ENCODE assay signal across 21 mouse cellular contexts in the genomic region with DNA sequence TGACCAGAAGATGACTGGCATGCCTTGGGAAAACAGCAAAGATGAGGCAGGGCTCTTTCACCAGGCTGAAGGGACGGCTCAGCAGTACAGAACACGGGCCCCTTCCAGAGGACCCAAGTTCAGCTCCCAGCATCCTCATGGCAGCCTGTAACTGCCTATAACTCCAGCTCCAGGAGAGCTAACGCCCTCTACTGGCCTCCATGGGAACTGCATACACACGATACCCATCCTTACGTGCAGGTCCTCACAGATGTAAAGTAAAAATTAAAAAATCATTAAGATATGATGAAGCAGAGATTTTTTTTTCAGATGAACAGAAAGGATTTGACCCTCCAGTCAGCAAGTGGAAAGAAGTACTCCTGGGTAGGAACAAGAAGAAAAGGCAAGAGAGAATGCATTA.
DNase-seq lines count a peak whose midpoint lies in the region; ATAC-seq and TF ChIP-seq lines count a peak whose summit lies in the region.
"Had no signal": no experiment of that assay in that cellular context is flagged by ENCODE, and none has a peak within 500 bp of the region (broad histone marks: within the 10 kb centered on the region; RNA-seq: fewer than 3 reads in every experiment).

No protein-coding gene starts in this region.

- peak; percentile 38 for TF ChIP-seq CTCF in heart, adult 2 months (IDR thresholded peaks at IDR 0.05)
- TF ChIP-seq CTCF in liver, embryonic 14.5 days (IDR thresholded peaks at IDR 0.05; ENCODE audit: low read depth) = peak; percentile 42
- peak; percentile 30 for TF ChIP-seq CTCF in ES-Bruce4 (IDR thresholded peaks at IDR 0.05; ENCODE audit: low read depth, low read length)
- TF ChIP-seq CTCF in bone marrow, adult 2 months (IDR thresholded peaks at IDR 0.05; ENCODE audit: control insufficient read depth, insufficient read depth, low read length) = peak; percentile 22; the same call in 1 of the 2 replicates

- H3K9ac ChIP-seq in heart, adult 2 months (ENCODE audit: low read depth, low read length) = no peak overlapping the region
- no peak overlapping the region for H3K9ac ChIP-seq in liver, embryonic 14.5 days (replicated peaks)
- no peak overlapping the region for H3K9ac ChIP-seq in liver, embryonic 11.5 days (ENCODE audit: low read depth, low read length)
- H3K9ac ChIP-seq in ES-Bruce4 (ENCODE audit: low read depth, poor library complexity, severe bottlenecking) = no peak overlapping the region
- H3K9ac ChIP-seq: embryonic facial prominence, embryonic 13.5 days; hindbrain, embryonic 12.5 days; kidney, embryonic 15.5 days; limb, embryonic 15.5 days; midbrain, embryonic 12.5 days had no signal

- no peak overlapping the region for H3K4me3 ChIP-seq in heart, adult 2 months
- no peak overlapping the region for H3K4me3 ChIP-seq in liver, embryonic 14.5 days (ENCODE audit: insufficient read depth in 1 of 2, low read depth in 2 of 2, low read length in 2 of 2)
- H3K4me3 ChIP-seq in liver, embryonic 11.5 days (ENCODE audit: low read depth, low read length) = no peak overlapping the region
- no peak overlapping the region for H3K4me3 ChIP-seq in ES-Bruce4 (ENCODE audit: low read depth, low read length)
- H3K4me3 ChIP-seq in bone marrow, adult 2 months (replicated peaks; ENCODE audit: control insufficient read depth, low read depth, low read length) = no peak overlapping the region
- H3K4me3 ChIP-seq: embryonic facial prominence, embryonic 13.5 days; hindbrain, embryonic 12.5 days; kidney, embryonic 15.5 days; limb, embryonic 15.5 days; midbrain, embryonic 12.5 days had no signal

- WGBS in heart, adult 2 months = 78% methylated on average over 5 of the region's 5 CpGs
- WGBS in liver, embryonic 14.5 days (ENCODE audit: insufficient replicate concordance) = 68% methylated on average over 5 of the region's 5 CpGs
- WGBS in liver, embryonic 11.5 days = 75% methylated on average over 5 of the region's 5 CpGs
- WGBS in bone marrow, adult 2 months = 75% methylated on average over 5 of the region's 5 CpGs

- DNase-seq in heart, adult 2 months = no peak
- DNase-seq in heart, postnatal 25 days (ENCODE audit: low spot score) = no peak
- no peak for DNase-seq in liver, embryonic 14.5 days (ENCODE audit: low read depth in 3 of 3, low spot score in 3 of 3)
- no peak for DNase-seq in liver, embryonic 11.5 days (ENCODE audit: low spot score)
- DNase-seq in kidney, adult 18-20 months = no peak
- DNase-seq in thymus, postnatal 25 days = no peak
- DNase-seq: adrenal gland, postnatal 10 days; cerebellum, adult 11-12 months; heart, postnatal 10 days; layer of hippocampus, postnatal 36 days; right cerebral cortex, postnatal 14 days had no signal

- TF ChIP-seq EP300 in heart, adult 2 months (IDR thresholded peaks at IDR 0.05; ENCODE audit: insufficient read depth, low read depth, low read length) = no peak
- no peak for TF ChIP-seq EP300 in liver, embryonic 14.5 days (IDR thresholded peaks at IDR 0.05; ENCODE audit: low read depth)
- no peak for TF ChIP-seq EP300 in ES-Bruce4 (IDR thresholded peaks at IDR 0.05; ENCODE audit: insufficient read depth, low read depth, low read length)

- no peaks in the 10 kb centered on the region for H3K4me1 ChIP-seq in heart, adult 2 months (ENCODE audit: control insufficient read depth, insufficient read depth, low read length)
- H3K4me1 ChIP-seq in liver, embryonic 14.5 days (replicated peaks; ENCODE audit: control insufficient read depth in 2 of 2, insufficient read depth in 2 of 2, low read length in 1 of 2) = no peaks in the 10 kb centered on the region
- no peaks in the 10 kb centered on the region for H3K4me1 ChIP-seq in liver, embryonic 11.5 days (replicated peaks; ENCODE audit: control insufficient read depth, insufficient read depth, low read length)
- no peaks in the 10 kb centered on the region for H3K4me1 ChIP-seq in ES-Bruce4 (ENCODE audit: control insufficient read depth, insufficient read depth, low read length)
- H3K4me1 ChIP-seq in bone marrow, adult 2 months (ENCODE audit: control insufficient read depth, insufficient read depth, low read length) = no peaks in the 10 kb centered on the region; the same call in 1 of the 2 replicates
- H3K4me1 ChIP-seq: hindbrain, embryonic 12.5 days; midbrain, embryonic 12.5 days had no signal

- H3K4me2 ChIP-seq in liver, embryonic 14.5 days (ENCODE audit: low read depth) = no peak overlapping the region
- H3K4me2 ChIP-seq in liver, embryonic 11.5 days = no peak overlapping the region
- H3K4me2 ChIP-seq: embryonic facial prominence, embryonic 13.5 days; heart, embryonic 11.5 days; hindbrain, embryonic 12.5 days; kidney, embryonic 15.5 days; limb, embryonic 15.5 days; midbrain, embryonic 12.5 days had no signal

- H3K9me3 ChIP-seq in liver, embryonic 14.5 days (ENCODE audit: control insufficient read depth, low read length) = no peaks in the 10 kb centered on the region; the same call in 1 of the 2 replicates
- H3K9me3 ChIP-seq in liver, embryonic 11.5 days (ENCODE audit: control insufficient read depth, low read length) = no peaks in the 10 kb centered on the region
- no peaks in the 10 kb centered on the region for H3K9me3 ChIP-seq in ES-Bruce4 (replicated peaks; ENCODE audit: control insufficient read depth, insufficient read depth, low read length, poor library complexity, severe bottlenecking)
- H3K9me3 ChIP-seq: embryonic facial prominence, embryonic 13.5 days; hindbrain, embryonic 12.5 days; limb, embryonic 15.5 days; midbrain, embryonic 12.5 days had no signal

- H3K36me3 ChIP-seq in heart, adult 2 months (ENCODE audit: control insufficient read depth, insufficient read depth, low read length) = no peaks in the 10 kb centered on the region
- H3K36me3 ChIP-seq in liver, embryonic 14.5 days (replicated peaks; ENCODE audit: control insufficient read depth, insufficient read depth, low read depth) = no peaks in the 10 kb centered on the region
- H3K36me3 ChIP-seq in liver, embryonic 11.5 days (ENCODE audit: control insufficient read depth, insufficient read depth, low read length) = no peaks in the 10 kb centered on the region
- no peaks in the 10 kb centered on the region for H3K36me3 ChIP-seq in ES-Bruce4 (ENCODE audit: control insufficient read depth, insufficient read depth, low read length, poor library complexity, severe bottlenecking)
- H3K36me3 ChIP-seq: embryonic facial prominence, embryonic 13.5 days; hindbrain, embryonic 12.5 days; kidney, embryonic 15.5 days; limb, embryonic 15.5 days; midbrain, embryonic 12.5 days had no signal

- no peaks in the 10 kb centered on the region for H3K79me2 ChIP-seq in heart, adult 2 months (replicated peaks; ENCODE audit: control insufficient read depth, insufficient read depth, low read length)

- ATAC-seq in liver, embryonic 14.5 days (ENCODE audit: insufficient read depth) = no peak
- ATAC-seq in liver, embryonic 11.5 days (replicated peaks; ENCODE audit: low FRiP score) = no peak
- ATAC-seq: activated CD4-positive, CD25-positive, alpha-beta regulatory T cell, adult 4 months; forebrain, embryonic 14.5 days had no signal

- no peak overlapping the region for H3K27ac ChIP-seq in heart, adult 2 months
- no peak overlapping the region for H3K27ac ChIP-seq in liver, embryonic 14.5 days
- H3K27ac ChIP-seq in liver, embryonic 11.5 days (ENCODE audit: low read depth, low read length) = no peak overlapping the region
- H3K27ac ChIP-seq in ES-Bruce4 (ENCODE audit: insufficient read depth, low read length) = no peak overlapping the region
- no peak overlapping the region for H3K27ac ChIP-seq in bone marrow, adult 2 months (ENCODE audit: control insufficient read depth, insufficient read depth, low read depth, low read length, poor library complexity)
- H3K27ac ChIP-seq: embryonic facial prominence, embryonic 13.5 days; hindbrain, embryonic 12.5 days; kidney, embryonic 15.5 days; limb, embryonic 15.5 days; midbrain, embryonic 12.5 days had no signal

- intact Hi-C loops in heart, adult 2 months (cut with DNase I) = no loop called here
- intact Hi-C loops in heart, postnatal 25 days (cut with DNase I) = no loop called here

- no peak for TF ChIP-seq POLR2A in heart, adult 2 months (IDR thresholded peaks at IDR 0.05; ENCODE audit: insufficient read depth, low read depth, low read length)
- TF ChIP-seq POLR2A in ES-Bruce4 (IDR thresholded peaks at IDR 0.05; ENCODE audit: insufficient read depth, low read length) = no peak
- no peak for TF ChIP-seq POLR2A in bone marrow, adult 2 months (IDR thresholded peaks at IDR 0.05; ENCODE audit: borderline replicate concordance, control insufficient read depth, low read depth, low read length)

- no peaks in the 10 kb centered on the region for H3K27me3 ChIP-seq in heart, adult 2 months (ENCODE audit: control insufficient read depth, insufficient read depth, low read length)
- H3K27me3 ChIP-seq in liver, embryonic 14.5 days (ENCODE audit: control insufficient read depth, insufficient read depth, low read length) = no peaks in the 10 kb centered on the region
- H3K27me3 ChIP-seq in liver, embryonic 11.5 days (replicated peaks; ENCODE audit: control insufficient read depth, insufficient read depth, low read length) = no peaks in the 10 kb centered on the region
- H3K27me3 ChIP-seq in ES-Bruce4 (ENCODE audit: control insufficient read depth, insufficient read depth, low read length, poor library complexity, severe bottlenecking) = no peaks in the 10 kb centered on the region
- H3K27me3 ChIP-seq: embryonic facial prominence, embryonic 13.5 days; hindbrain, embryonic 12.5 days; kidney, embryonic 15.5 days; limb, embryonic 15.5 days; midbrain, embryonic 12.5 days had no signal
